Mouse (Mus musculus): ENCODE measurements around the gene Rnf224. TPM values are rescaled to one million over a fixed set of nuclear protein-coding genes. Genes with fewer than 3 reads are reported as not detected.

Gene Rnf224
- polyA plus RNA-seq, 1 experiment: not detected

- H3ac ChIP-seq (ENCODE audit: control insufficient read depth, insufficient read length, low read depth): peak overlapping the region; percentile 78
- H3K79me2 ChIP-seq (ENCODE audit: control insufficient read depth, insufficient read depth): peaks cover 59% of the 10 kb centered on the region
- H3K36me3 ChIP-seq (ENCODE audit: control insufficient read depth, insufficient read depth): peaks cover 62% of the 10 kb centered on the region
These were observed 35.9 kb upstream of the Rnf224 start for GRCm38 (mm10) chr2:25272515-25272914.

DNA sequence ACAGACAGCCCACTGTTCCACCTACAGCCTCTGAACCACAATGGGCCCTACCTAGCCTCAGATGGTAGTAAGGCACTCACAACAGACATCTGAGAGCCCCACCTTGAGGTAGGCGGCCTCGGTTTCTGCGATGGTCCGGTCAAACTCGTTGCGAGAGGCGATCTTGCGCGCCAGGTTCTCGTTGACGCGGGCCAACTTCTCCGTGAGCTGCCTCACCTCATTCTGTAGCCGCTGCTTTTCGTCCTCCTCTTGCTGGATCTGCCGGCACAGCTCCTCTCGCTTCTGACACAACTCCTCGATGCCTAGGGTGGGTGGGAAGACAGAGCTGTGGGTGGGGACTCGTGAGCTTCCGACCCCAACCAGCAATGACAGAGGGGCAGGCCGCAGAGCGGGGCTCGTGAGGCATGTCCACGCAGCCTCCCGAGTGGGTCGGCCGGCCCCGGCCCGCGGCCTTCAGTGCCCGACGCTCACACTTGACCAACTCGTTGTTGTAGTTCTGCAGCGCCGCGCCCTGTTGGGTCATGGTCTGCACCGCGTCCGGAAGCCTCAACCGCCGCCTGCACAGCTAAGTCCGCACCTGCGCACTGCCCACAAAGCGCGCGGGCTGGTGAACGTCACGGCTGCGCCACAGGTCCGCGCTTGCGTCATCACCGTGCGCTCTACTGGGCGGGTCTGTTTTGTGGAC, 35.4 kb upstream of the Rnf224 start, which contains the start of the genes Ssna1 and Anapc2:
TSS of gene Ssna1 (minus strand) at position 612 of the 685 bp plus-strand sequence.
TSS of gene Anapc2 (plus strand) at position 652 of the 685 bp plus-strand sequence.
- peak within 1 kb of the TSS; percentile 94 for H3ac ChIP-seq (ENCODE audit: control insufficient read depth, insufficient read length, low read depth)
- peak within 1 kb of the TSS; percentile 97 for H3K4me3 ChIP-seq (ENCODE audit: insufficient read depth, poor library complexity, severe bottlenecking)
- peaks cover 63% of the 10 kb centered on the region for H3K79me2 ChIP-seq (ENCODE audit: control insufficient read depth, insufficient read depth)
- H3K79me3 ChIP-seq (ENCODE audit: low read depth): peaks cover 31% of the 10 kb centered on the region
- peaks cover 58% of the 10 kb centered on the region for H3K36me3 ChIP-seq (ENCODE audit: control insufficient read depth, insufficient read depth)
- H3K27me3 ChIP-seq (ENCODE audit: control insufficient read depth, insufficient read depth, insufficient read length): no peaks in the 10 kb centered on the region
- TF ChIP-seq CEBPB (IDR thresholded peaks at IDR 0.05; ENCODE audit: low read depth): peak; percentile 38
- TF ChIP-seq MYOD1 (IDR thresholded peaks at IDR 0.05; ENCODE audit: control insufficient read depth, insufficient read length, low read depth): peak; percentile 15
- no peak for TF ChIP-seq USF1 (IDR thresholded peaks at IDR 0.05; ENCODE audit: low read depth)
- TF ChIP-seq FOSL1 (IDR thresholded peaks at IDR 0.05; ENCODE audit: insufficient read depth, low read length, poor library complexity, severe bottlenecking): no peak
- TF ChIP-seq MAX (IDR thresholded peaks at IDR 0.05): no peak
- peak; percentile 76 for TF ChIP-seq CTCF (IDR thresholded peaks at IDR 0.05; ENCODE audit: control insufficient read depth, insufficient read depth, insufficient read length)
- no peak for TF ChIP-seq MYOG (IDR thresholded peaks at IDR 0.05; ENCODE audit: control insufficient read depth, extremely low read depth, insufficient read length)

More at GRCm38 (mm10) chr2:25272515-25272914, 35.9 kb upstream of the Rnf224 start:
- Histone ChIP-seq H3K27me3 (ENCODE audit: control insufficient read depth, insufficient read depth, insufficient read length) (no peaks in the 10 kb centered on the region), H3K4me3 (ENCODE audit: insufficient read depth, poor library complexity, severe bottlenecking) (peak overlapping the region; percentile 97), H3K79me3 (ENCODE audit: low read depth) (peaks cover 30% of the 10 kb centered on the region)
- no peak for TF ChIP-seq FOSL1 (IDR thresholded peaks at IDR 0.05; ENCODE audit: insufficient read depth, low read length, poor library complexity, severe bottlenecking)
- no peak for TF ChIP-seq MYOG (IDR thresholded peaks at IDR 0.05; ENCODE audit: control insufficient read depth, extremely low read depth, insufficient read length)
- TF ChIP-seq MAX (IDR thresholded peaks at IDR 0.05): no peak
- TF ChIP-seq CTCF (IDR thresholded peaks at IDR 0.05; ENCODE audit: control insufficient read depth, insufficient read depth, insufficient read length): no peak
- TF ChIP-seq CEBPB (IDR thresholded peaks at IDR 0.05; ENCODE audit: low read depth): no peak
- no peak for TF ChIP-seq MYOD1 (IDR thresholded peaks at IDR 0.05; ENCODE audit: control insufficient read depth, insufficient read length, low read depth)
- no peak for TF ChIP-seq USF1 (IDR thresholded peaks at IDR 0.05; ENCODE audit: low read depth)

DNA sequence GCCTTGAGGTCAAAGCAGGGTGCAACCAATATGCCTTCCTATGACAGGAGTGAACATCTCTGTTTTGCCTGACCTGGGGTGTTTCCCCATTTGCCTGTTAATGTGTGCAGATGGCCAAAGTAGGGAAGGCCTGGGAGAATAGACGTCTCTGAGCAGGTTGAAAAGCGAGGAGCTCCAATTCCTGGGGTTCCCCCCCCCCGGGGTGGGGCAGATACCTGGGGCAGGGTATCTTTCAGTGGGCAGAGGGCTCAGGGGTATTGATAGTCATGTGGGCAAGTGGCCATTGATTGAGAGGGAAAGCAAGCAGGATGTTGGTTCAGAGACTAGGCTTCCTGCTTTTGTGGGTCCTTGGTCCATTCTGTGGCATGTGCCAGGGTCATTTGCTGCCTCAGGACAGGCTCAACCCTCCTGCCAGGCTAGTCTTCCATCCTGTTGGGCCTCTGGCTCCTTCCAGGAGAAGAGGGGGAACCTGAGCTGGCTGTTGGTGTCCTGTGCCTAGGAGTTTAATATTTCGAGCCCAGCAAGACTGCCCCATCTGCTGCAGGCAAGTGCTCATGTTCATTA, 31.2 kb upstream of the Rnf224 start:
- Histone ChIP-seq H3K36me3 (ENCODE audit: control insufficient read depth, insufficient read depth) (peaks cover 18% of the 10 kb centered on the region), H3K79me3 (ENCODE audit: low read depth) (peaks cover 22% of the 10 kb centered on the region), H3K4me3 (ENCODE audit: insufficient read depth, poor library complexity, severe bottlenecking) (no peak overlapping the region), H3K27me3 (ENCODE audit: control insufficient read depth, insufficient read depth, insufficient read length) (no peaks in the 10 kb centered on the region), H3K79me2 (ENCODE audit: control insufficient read depth, insufficient read depth) (peaks cover 79% of the 10 kb centered on the region), H3ac (ENCODE audit: control insufficient read depth, insufficient read length, low read depth) (no peak overlapping the region)
- TF ChIP-seq USF1 (IDR thresholded peaks at IDR 0.05; ENCODE audit: low read depth): no peak
- no peak for TF ChIP-seq FOSL1 (IDR thresholded peaks at IDR 0.05; ENCODE audit: insufficient read depth, low read length, poor library complexity, severe bottlenecking)
- no peak for TF ChIP-seq CTCF (IDR thresholded peaks at IDR 0.05; ENCODE audit: control insufficient read depth, insufficient read depth, insufficient read length)

DNA sequence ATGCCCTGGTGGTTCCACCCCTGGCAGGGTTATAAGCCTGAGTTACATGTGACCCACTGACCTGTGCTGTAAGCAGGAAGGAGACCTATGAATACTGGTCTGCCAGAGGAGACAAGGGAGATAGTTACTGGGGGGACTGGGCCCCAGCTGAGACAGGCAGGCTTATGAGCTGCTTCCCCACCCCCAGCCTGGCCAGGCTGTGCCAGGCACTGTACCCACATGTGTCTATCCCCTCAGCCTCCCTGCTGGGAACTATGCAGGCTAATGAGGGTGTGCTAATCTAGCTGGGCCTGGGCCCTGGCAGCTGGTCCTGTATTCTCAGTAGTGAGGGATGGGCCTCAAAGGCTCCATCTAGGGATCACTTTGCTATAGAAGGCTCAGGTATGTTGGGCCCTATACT, 30.7 kb upstream of the Rnf224 start:
- Histone ChIP-seq H3K27me3 (ENCODE audit: control insufficient read depth, insufficient read depth, insufficient read length) (no peaks in the 10 kb centered on the region), H3K4me3 (ENCODE audit: insufficient read depth, poor library complexity, severe bottlenecking) (no peak overlapping the region), H3K36me3 (ENCODE audit: control insufficient read depth, insufficient read depth) (peaks cover 18% of the 10 kb centered on the region), H3K79me2 (ENCODE audit: control insufficient read depth, insufficient read depth) (peaks cover 76% of the 10 kb centered on the region), H3K79me3 (ENCODE audit: low read depth) (peaks cover 19% of the 10 kb centered on the region), H3ac (ENCODE audit: control insufficient read depth, insufficient read length, low read depth) (no peak overlapping the region)
- no peak for TF ChIP-seq CEBPB (IDR thresholded peaks at IDR 0.05; ENCODE audit: low read depth)
- no peak for TF ChIP-seq MYOD1 (IDR thresholded peaks at IDR 0.05; ENCODE audit: control insufficient read depth, insufficient read length, low read depth)
- TF ChIP-seq CTCF (IDR thresholded peaks at IDR 0.05; ENCODE audit: control insufficient read depth, insufficient read depth, insufficient read length): no peak
- no peak for TF ChIP-seq MAX (IDR thresholded peaks at IDR 0.05)
- TF ChIP-seq FOSL1 (IDR thresholded peaks at IDR 0.05; ENCODE audit: insufficient read depth, low read length, poor library complexity, severe bottlenecking): no peak
- TF ChIP-seq USF1 (IDR thresholded peaks at IDR 0.05; ENCODE audit: low read depth): no peak
- no peak for TF ChIP-seq MYOG (IDR thresholded peaks at IDR 0.05; ENCODE audit: control insufficient read depth, extremely low read depth, insufficient read length)

DNA sequence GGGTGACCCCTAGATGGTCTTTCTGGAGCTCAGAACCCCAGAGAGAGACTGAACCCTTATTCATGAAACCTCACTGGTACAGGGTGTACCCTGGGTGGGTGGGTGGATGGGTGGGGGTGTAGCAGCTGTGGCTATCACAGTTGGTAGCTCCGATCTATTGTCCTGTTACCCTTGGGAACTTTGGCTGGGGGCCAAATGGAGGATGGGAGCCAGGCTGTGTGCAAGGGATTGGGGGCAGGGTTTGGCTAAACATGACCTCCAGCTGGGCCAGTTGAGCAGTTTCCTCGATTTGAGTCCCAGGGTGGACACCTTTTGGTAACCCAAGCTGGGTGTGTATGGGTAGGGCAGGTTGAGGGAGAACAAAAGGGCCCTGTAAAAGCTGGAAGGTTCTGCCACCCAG, 30.1 kb upstream of the Rnf224 start:
- H3K79me2 ChIP-seq (ENCODE audit: control insufficient read depth, insufficient read depth): peaks cover 71% of the 10 kb centered on the region
- H3K4me3 ChIP-seq (ENCODE audit: insufficient read depth, poor library complexity, severe bottlenecking): no peak overlapping the region
- no peak overlapping the region for H3ac ChIP-seq (ENCODE audit: control insufficient read depth, insufficient read length, low read depth)
- peaks cover 19% of the 10 kb centered on the region for H3K79me3 ChIP-seq (ENCODE audit: low read depth)
- H3K27me3 ChIP-seq (ENCODE audit: control insufficient read depth, insufficient read depth, insufficient read length): no peaks in the 10 kb centered on the region
- no peak for TF ChIP-seq MAX (IDR thresholded peaks at IDR 0.05)
- TF ChIP-seq FOSL1 (IDR thresholded peaks at IDR 0.05; ENCODE audit: insufficient read depth, low read length, poor library complexity, severe bottlenecking): no peak
- no peak for TF ChIP-seq CTCF (IDR thresholded peaks at IDR 0.05; ENCODE audit: control insufficient read depth, insufficient read depth, insufficient read length)
- no peak for TF ChIP-seq CEBPB (IDR thresholded peaks at IDR 0.05; ENCODE audit: low read depth)
- no peak for TF ChIP-seq MYOG (IDR thresholded peaks at IDR 0.05; ENCODE audit: control insufficient read depth, extremely low read depth, insufficient read length)
- no peak for TF ChIP-seq MYOD1 (IDR thresholded peaks at IDR 0.05; ENCODE audit: control insufficient read depth, insufficient read length, low read depth)
- TF ChIP-seq USF1 (IDR thresholded peaks at IDR 0.05; ENCODE audit: low read depth): no peak
- H3K36me3 ChIP-seq (ENCODE audit: control insufficient read depth, insufficient read depth): peaks cover 18% of the 10 kb centered on the region

Measured in C2C12 (cell line).